Mouse (Mus musculus): ENCODE data around the gene Lss. TPM values are rescaled to one million over a fixed set of nuclear protein-coding genes. Genes with fewer than 3 reads are reported as not detected.

Lss gene
- polyA plus RNA-seq, 1 experiment from 2014 or later, result 38.7 TPM

GRCm38 (mm10) chr10:76530922-76531321 is 466 bp upstream of the Lss start:
- Histone ChIP-seq H3K9ac (replicated peaks) (peak overlapping the region; percentile 40), H3K27me3 (no peaks in the 10 kb centered on the region), H3K4me2 (peak overlapping the region; percentile 87), H3K9me3 (no peaks in the 10 kb centered on the region), H3K36me3 (peaks cover 25% of the 10 kb centered on the region), H3K4me1 (replicated peaks) (peaks cover 11% of the 10 kb centered on the region; the same call in 1 of the 2 replicates), H3K27ac (peak overlapping the region; percentile 51; the same call in 1 of the 2 replicates), H3K4me3 (replicated peaks) (peak overlapping the region; percentile 61)
- 0% methylated on average over 11 of the region's 11 CpGs for WGBS
- ATAC-seq (ENCODE audit: insufficient number of reproducible peaks, insufficient read depth, low FRiP score, low TSS enrichment, low read depth), result peak; percentile 47

- no peaks in the 10 kb centered on the region for H3K27me3 ChIP-seq
- H3K36me3 ChIP-seq, result peaks cover 34% of the 10 kb centered on the region
- H3K9ac ChIP-seq (replicated peaks), result peak overlapping the region; percentile 72
- ATAC-seq (ENCODE audit: insufficient number of reproducible peaks, insufficient read depth, low FRiP score, low TSS enrichment, low read depth), result no peak
- peak overlapping the region; percentile 87 for H3K4me2 ChIP-seq
- H3K9me3 ChIP-seq, result no peaks in the 10 kb centered on the region
- WGBS, result 2% methylated on average over 14 of the region's 14 CpGs
- H3K4me1 ChIP-seq (replicated peaks), result peaks cover 11% of the 10 kb centered on the region; the same call in 1 of the 2 replicates
- peak overlapping the region; percentile 61 for H3K4me3 ChIP-seq (replicated peaks)
- peak overlapping the region; percentile 51; the same call in 1 of the 2 replicates for H3K27ac ChIP-seq
Observed at GRCm38 (mm10) chr10:76531828-76532227, 440 bp downstream of the Lss start.

GRCm38 (mm10) chr10:76535526-76535925 is 4.1 kb downstream of the Lss start:
- Histone ChIP-seq H3K9me3 (no peaks in the 10 kb centered on the region), H3K4me3 (replicated peaks) (no peak overlapping the region), H3K4me2 (no peak overlapping the region), H3K27ac (no peak overlapping the region), H3K36me3 (peaks cover 70% of the 10 kb centered on the region), H3K9ac (replicated peaks) (no peak overlapping the region), H3K27me3 (no peaks in the 10 kb centered on the region), H3K4me1 (replicated peaks) (peaks cover 9% of the 10 kb centered on the region; the same call in 1 of the 2 replicates)
- no peak for ATAC-seq (ENCODE audit: insufficient number of reproducible peaks, insufficient read depth, low FRiP score, low TSS enrichment, low read depth)
- WGBS, result 96% methylated on average over 7 of the region's 7 CpGs

GRCm38 (mm10) chr10:76537619-76538018 is 6.2 kb downstream of the Lss start:
- no peak for ATAC-seq (ENCODE audit: insufficient number of reproducible peaks, insufficient read depth, low FRiP score, low TSS enrichment, low read depth)
- no peaks in the 10 kb centered on the region for H3K9me3 ChIP-seq
- H3K9ac ChIP-seq (replicated peaks), result no peak overlapping the region
- peaks cover 91% of the 10 kb centered on the region for H3K36me3 ChIP-seq
- H3K4me2 ChIP-seq, result no peak overlapping the region
- H3K4me1 ChIP-seq (replicated peaks), result no peaks in the 10 kb centered on the region
- H3K27me3 ChIP-seq, result no peaks in the 10 kb centered on the region
- WGBS, result 85% methylated on average over 9 of the region's 9 CpGs
- H3K4me3 ChIP-seq (replicated peaks), result no peak overlapping the region
- H3K27ac ChIP-seq, result no peak overlapping the region

GRCm38 (mm10) chr10:76541336-76542085 is 10.1 kb downstream of the Lss start:
- H3K36me3 ChIP-seq, result peaks cover 99% of the 10 kb centered on the region

GRCm38 (mm10) chr10:76542636-76543375 is 11.4 kb downstream of the Lss start:
- ATAC-seq (ENCODE audit: insufficient number of reproducible peaks, insufficient read depth, low FRiP score, low TSS enrichment, low read depth), result no peak
- WGBS, result 88% methylated on average over 10 of the region's 10 CpGs
- no peaks in the 10 kb centered on the region for H3K27me3 ChIP-seq
- no peak overlapping the region for H3K4me2 ChIP-seq
- H3K4me3 ChIP-seq (replicated peaks), result no peak overlapping the region
- H3K9ac ChIP-seq (replicated peaks), result no peak overlapping the region
- no peaks in the 10 kb centered on the region for H3K9me3 ChIP-seq
- no peak overlapping the region for H3K27ac ChIP-seq
- H3K36me3 ChIP-seq, result peaks cover 99% of the 10 kb centered on the region
- no peaks in the 10 kb centered on the region for H3K4me1 ChIP-seq (replicated peaks)

More at GRCm38 (mm10) chr10:76541336-76542085, 10.1 kb downstream of the Lss start:
- Histone ChIP-seq H3K4me3 (replicated peaks) (no peak overlapping the region), H3K27me3 (no peaks in the 10 kb centered on the region), H3K27ac (no peak overlapping the region), H3K4me2 (no peak overlapping the region), H3K9ac (replicated peaks) (no peak overlapping the region), H3K9me3 (no peaks in the 10 kb centered on the region), H3K4me1 (replicated peaks) (no peaks in the 10 kb centered on the region)
- 90% methylated on average over 11 of the region's 11 CpGs for WGBS
- no peak for ATAC-seq (ENCODE audit: insufficient number of reproducible peaks, insufficient read depth, low FRiP score, low TSS enrichment, low read depth)

GRCm38 (mm10) chr10:76546566-76546965 is 15.2 kb downstream of the Lss start:
- ATAC-seq (ENCODE audit: insufficient number of reproducible peaks, insufficient read depth, low FRiP score, low TSS enrichment, low read depth), result no peak
- no peak overlapping the region for H3K9ac ChIP-seq (replicated peaks)
- H3K27me3 ChIP-seq, result no peaks in the 10 kb centered on the region
- H3K9me3 ChIP-seq, result no peaks in the 10 kb centered on the region
- WGBS, result 95% methylated on average over 8 of the region's 8 CpGs
- H3K27ac ChIP-seq, result no peak overlapping the region
- H3K4me1 ChIP-seq (replicated peaks), result no peaks in the 10 kb centered on the region
- H3K36me3 ChIP-seq, result peaks cover 100% of the 10 kb centered on the region
- H3K4me2 ChIP-seq, result no peak overlapping the region
- no peak overlapping the region for H3K4me3 ChIP-seq (replicated peaks)

- no peaks in the 10 kb centered on the region for H3K4me1 ChIP-seq (replicated peaks)
- H3K27ac ChIP-seq, result no peak overlapping the region
- H3K9me3 ChIP-seq, result no peaks in the 10 kb centered on the region
- ATAC-seq (ENCODE audit: insufficient number of reproducible peaks, insufficient read depth, low FRiP score, low TSS enrichment, low read depth), result no peak
- H3K4me3 ChIP-seq (replicated peaks), result no peak overlapping the region
- 91% methylated on average over 8 of the region's 8 CpGs for WGBS
- peaks cover 100% of the 10 kb centered on the region for H3K36me3 ChIP-seq
- H3K4me2 ChIP-seq, result no peak overlapping the region
- no peaks in the 10 kb centered on the region for H3K27me3 ChIP-seq
- no peak overlapping the region for H3K9ac ChIP-seq (replicated peaks)
Observed at GRCm38 (mm10) chr10:76548218-76548617, 16.8 kb downstream of the Lss start.

- H3K4me1 ChIP-seq (replicated peaks), result no peaks in the 10 kb centered on the region
- H3K36me3 ChIP-seq, result peaks cover 96% of the 10 kb centered on the region
- H3K4me2 ChIP-seq, result no peak overlapping the region
- WGBS, result 89% methylated on average over 5 of the region's 5 CpGs
- no peak for ATAC-seq (ENCODE audit: insufficient number of reproducible peaks, insufficient read depth, low FRiP score, low TSS enrichment, low read depth)
- no peaks in the 10 kb centered on the region for H3K9me3 ChIP-seq
- no peak overlapping the region for H3K9ac ChIP-seq (replicated peaks)
- H3K4me3 ChIP-seq (replicated peaks), result no peak overlapping the region
- no peaks in the 10 kb centered on the region for H3K27me3 ChIP-seq
- no peak overlapping the region for H3K27ac ChIP-seq
Observed at GRCm38 (mm10) chr10:76550458-76550857, 19.1 kb downstream of the Lss start.

GRCm38 (mm10) chr10:76551556-76551955 is 20.2 kb downstream of the Lss start:
- no peak overlapping the region for H3K9ac ChIP-seq (replicated peaks)
- H3K9me3 ChIP-seq, result no peaks in the 10 kb centered on the region
- 84% methylated on average over 3 of the region's 3 CpGs for WGBS
- ATAC-seq (ENCODE audit: insufficient number of reproducible peaks, insufficient read depth, low FRiP score, low TSS enrichment, low read depth), result no peak
- no peaks in the 10 kb centered on the region for H3K27me3 ChIP-seq
- peaks cover 85% of the 10 kb centered on the region for H3K36me3 ChIP-seq
- H3K4me1 ChIP-seq (replicated peaks), result no peaks in the 10 kb centered on the region
- H3K4me3 ChIP-seq (replicated peaks), result no peak overlapping the region
- no peak overlapping the region for H3K4me2 ChIP-seq
- no peak overlapping the region for H3K27ac ChIP-seq

- no peaks in the 10 kb centered on the region for H3K9me3 ChIP-seq
- no peak overlapping the region for H3K4me3 ChIP-seq (replicated peaks)
- no peak overlapping the region for H3K4me2 ChIP-seq
- H3K27me3 ChIP-seq, result no peaks in the 10 kb centered on the region
- WGBS, result 82% methylated on average over 5 of the region's 5 CpGs
- H3K27ac ChIP-seq, result no peak overlapping the region
- no peak overlapping the region for H3K9ac ChIP-seq (replicated peaks)
- ATAC-seq (ENCODE audit: insufficient number of reproducible peaks, insufficient read depth, low FRiP score, low TSS enrichment, low read depth), result no peak
- peaks cover 60% of the 10 kb centered on the region for H3K36me3 ChIP-seq
- no peaks in the 10 kb centered on the region for H3K4me1 ChIP-seq (replicated peaks)
Observed at GRCm38 (mm10) chr10:76554061-76554460, 22.7 kb downstream of the Lss start.

Data from limb, embryonic 12.5 days (tissue).